Mouse (Mus musculus): ENCODE data around the gene Trim30c. TPM values are rescaled to one million over a fixed set of nuclear protein-coding genes. Genes with fewer than 3 reads are reported as not detected.
"Not testable (repeated sequence)": the region's sequence is repeated elsewhere in the genome, so short reads cannot be mapped to it uniquely, and the experiment has no call there.

Gene Trim30c
- polyA plus RNA-seq, 1 experiment from 2014 or later = 0.10 TPM

GRCm38 (mm10) chr7:104366339-104366738 lies 34.3 kb downstream of the Trim30c start:
- Histone ChIP-seq H3K36me3 (ENCODE audit: control insufficient read depth, insufficient read depth) (no peaks in the 10 kb centered on the region), H3K4me3 (ENCODE audit: low read depth, low read length) (no peak overlapping the region), H3K4me1 (replicated peaks; ENCODE audit: control insufficient read depth, insufficient read depth, low read length) (no peaks in the 10 kb centered on the region), H3K4me2 (replicated peaks; ENCODE audit: low read depth) (no peak overlapping the region), H3K9me3 (ENCODE audit: control insufficient read depth) (no peaks in the 10 kb centered on the region), H3K9ac (ENCODE audit: low read depth, low read length) (no peak overlapping the region), H3K27ac (ENCODE audit: low read depth, low read length) (no peak overlapping the region), H3K27me3 (replicated peaks; ENCODE audit: control insufficient read depth, insufficient read depth, low read length) (no peaks in the 10 kb centered on the region)
- no peak for ATAC-seq
- no peak for TF ChIP-seq CTCF (IDR thresholded peaks at IDR 0.05; ENCODE audit: low read depth)

GRCm38 (mm10) chr7:104353600-104353967 lies 47.1 kb downstream of the Trim30c start:
- no peak for TF ChIP-seq CTCF (IDR thresholded peaks at IDR 0.05; ENCODE audit: low read depth)
- H3K4me3 ChIP-seq (ENCODE audit: low read depth, low read length) = peak overlapping the region; percentile 51; the same call in 1 of the 2 replicates

GRCm38 (mm10) chr7:104352717-104353599 lies 47.7 kb downstream of the Trim30c start, which contains the start of gene Trim12c:
Gene Trim12c, minus strand, starts transcription at chr7:104353362.
- 4% methylated on average over 14 of the region's 14 CpGs for WGBS
- H3K27me3 ChIP-seq (replicated peaks; ENCODE audit: control insufficient read depth, insufficient read depth, low read length) = no peaks in the 10 kb centered on the region
- peak within 1 kb of the TSS; percentile 51 for H3K4me3 ChIP-seq (ENCODE audit: low read depth, low read length)
- ATAC-seq = peak; percentile 100
- H3K4me1 ChIP-seq (replicated peaks; ENCODE audit: control insufficient read depth, insufficient read depth, low read length) = no peaks in the 10 kb centered on the region
- peak within 1 kb of the TSS; percentile 71 for H3K27ac ChIP-seq (ENCODE audit: low read depth, low read length)
- H3K36me3 ChIP-seq (ENCODE audit: control insufficient read depth, insufficient read depth) = no peaks in the 10 kb centered on the region
- peak within 1 kb of the TSS; percentile 66 for H3K4me2 ChIP-seq (replicated peaks; ENCODE audit: low read depth)
- TF ChIP-seq CTCF (IDR thresholded peaks at IDR 0.05; ENCODE audit: low read depth) = no peak
- H3K9ac ChIP-seq (ENCODE audit: low read depth, low read length) = peak within 1 kb of the TSS; percentile 35; the same call in 1 of the 2 replicates
- H3K9me3 ChIP-seq (ENCODE audit: control insufficient read depth) = no peaks in the 10 kb centered on the region

More at GRCm38 (mm10) chr7:104353600-104353967, 47.1 kb downstream of the Trim30c start:
- Histone ChIP-seq H3K9ac (ENCODE audit: low read depth, low read length) (no peak overlapping the region), H3K4me1 (replicated peaks; ENCODE audit: control insufficient read depth, insufficient read depth, low read length) (no peaks in the 10 kb centered on the region), H3K27ac (ENCODE audit: low read depth, low read length) (no peak overlapping the region), H3K4me2 (replicated peaks; ENCODE audit: low read depth) (peak overlapping the region; percentile 66), H3K36me3 (ENCODE audit: control insufficient read depth, insufficient read depth) (no peaks in the 10 kb centered on the region), H3K9me3 (ENCODE audit: control insufficient read depth) (no peaks in the 10 kb centered on the region), H3K27me3 (replicated peaks; ENCODE audit: control insufficient read depth, insufficient read depth, low read length) (no peaks in the 10 kb centered on the region)
- peak; percentile 37 for ATAC-seq
- 62% methylated on average over 2 of the region's 2 CpGs for WGBS

GRCm38 (mm10) chr7:104348043-104348442 lies 52.6 kb downstream of the Trim30c start:
- peak; percentile 67 for ATAC-seq
- not testable (repeated sequence) for H3K27me3 ChIP-seq (replicated peaks; ENCODE audit: control insufficient read depth, insufficient read depth, low read length); H3K9ac ChIP-seq (ENCODE audit: low read depth, low read length); H3K4me3 ChIP-seq (ENCODE audit: low read depth, low read length); H3K27ac ChIP-seq (ENCODE audit: low read depth, low read length); H3K9me3 ChIP-seq (ENCODE audit: control insufficient read depth); H3K4me1 ChIP-seq (replicated peaks; ENCODE audit: control insufficient read depth, insufficient read depth, low read length); H3K4me2 ChIP-seq (replicated peaks; ENCODE audit: low read depth)
- peaks cover 17% of the 10 kb centered on the region; the same call in 1 of the 2 replicates for H3K36me3 ChIP-seq (ENCODE audit: control insufficient read depth, insufficient read depth)
- WGBS = 76% methylated on average over 4 of the region's 4 CpGs

- WGBS = 83% methylated on average over 2 of the region's 4 CpGs
- H3K4me1 ChIP-seq (replicated peaks; ENCODE audit: control insufficient read depth, insufficient read depth, low read length); H3K9me3 ChIP-seq (ENCODE audit: control insufficient read depth); H3K27ac ChIP-seq (ENCODE audit: low read depth, low read length); H3K4me3 ChIP-seq (ENCODE audit: low read depth, low read length); H3K27me3 ChIP-seq (replicated peaks; ENCODE audit: control insufficient read depth, insufficient read depth, low read length); H3K9ac ChIP-seq (ENCODE audit: low read depth, low read length); H3K4me2 ChIP-seq (replicated peaks; ENCODE audit: low read depth); ATAC-seq: not testable (repeated sequence)
- peaks cover 10% of the 10 kb centered on the region; the same call in 1 of the 2 replicates for H3K36me3 ChIP-seq (ENCODE audit: control insufficient read depth, insufficient read depth)
Observed at GRCm38 (mm10) chr7:104340744-104341143, 59.9 kb downstream of the Trim30c start.

GRCm38 (mm10) chr7:104335547-104335946 lies 65.1 kb downstream of the Trim30c start:
- H3K27me3 ChIP-seq (replicated peaks; ENCODE audit: control insufficient read depth, insufficient read depth, low read length); H3K36me3 ChIP-seq (ENCODE audit: control insufficient read depth, insufficient read depth); H3K27ac ChIP-seq (ENCODE audit: low read depth, low read length); H3K4me3 ChIP-seq (ENCODE audit: low read depth, low read length); H3K9me3 ChIP-seq (ENCODE audit: control insufficient read depth); H3K9ac ChIP-seq (ENCODE audit: low read depth, low read length); ATAC-seq; H3K4me1 ChIP-seq (replicated peaks; ENCODE audit: control insufficient read depth, insufficient read depth, low read length); H3K4me2 ChIP-seq (replicated peaks; ENCODE audit: low read depth): not testable (repeated sequence)
- 83% methylated on average over 3 of the region's 3 CpGs for WGBS

Other genes starting within 250 kb of the Trim30c start
- gene Olfm5, start 236.0 kb downstream of the Trim30c start, polyA plus RNA-seq (2015; fragmentation: Nextera tagmentation; extraction: Ambion mirVana) = not detected in 2 replicates
- 0.08 and 0.09 TPM in 2 replicates for gene Olfr648, start 217.4 kb downstream of the Trim30c start, polyA plus RNA-seq (2015; fragmentation: Nextera tagmentation; extraction: Ambion mirVana)
- gene Olfr649, start 204.9 kb downstream of the Trim30c start, polyA plus RNA-seq (2015; fragmentation: Nextera tagmentation; extraction: Ambion mirVana) = not detected in 2 replicates
- 0.44 and 0.55 TPM in 2 replicates for gene Trim6, start 182.0 kb downstream of the Trim30c start, polyA plus RNA-seq (2015; fragmentation: Nextera tagmentation; extraction: Ambion mirVana)
- gene Trim34a, start 156.4 kb downstream of the Trim30c start, polyA plus RNA-seq (2015; fragmentation: Nextera tagmentation; extraction: Ambion mirVana) = 6.0 and 6.2 TPM in 2 replicates
- gene Trim5, start 112.7 kb downstream of the Trim30c start, polyA plus RNA-seq (2015; fragmentation: Nextera tagmentation; extraction: Ambion mirVana) = 1.6 TPM in 2 replicates
- gene Trim12a, start 85.4 kb downstream of the Trim30c start, polyA plus RNA-seq (2015; fragmentation: Nextera tagmentation; extraction: Ambion mirVana) = 23.8 and 26.3 TPM in 2 replicates
- gene Trim34b, start 71.4 kb downstream of the Trim30c start, polyA plus RNA-seq (2015; fragmentation: Nextera tagmentation; extraction: Ambion mirVana) = 0.16 and 0.22 TPM in 2 replicates
- 4.8 and 5.0 TPM in 2 replicates for gene Trim12c, start 47.5 kb downstream of the Trim30c start, polyA plus RNA-seq (2015; fragmentation: Nextera tagmentation; extraction: Ambion mirVana)
- gene Trim30b, start 31.0 kb downstream of the Trim30c start, polyA plus RNA-seq (2015; fragmentation: Nextera tagmentation; extraction: Ambion mirVana) = 0.23 and 0.24 TPM in 2 replicates
- 5.0 and 5.3 TPM in 2 replicates for gene Trim30a, start 64.4 kb upstream of the Trim30c start, polyA plus RNA-seq (2015; fragmentation: Nextera tagmentation; extraction: Ambion mirVana)
- gene Trim30d, start 107.0 kb upstream of the Trim30c start, polyA plus RNA-seq (2015; fragmentation: Nextera tagmentation; extraction: Ambion mirVana) = 18.7 and 18.8 TPM in 2 replicates
- gene Olfr651, start 149.3 kb upstream of the Trim30c start, polyA plus RNA-seq (2015; fragmentation: Nextera tagmentation; extraction: Ambion mirVana) = not detected in 2 replicates
- 0.04 TPM in 1 of 2 replicates, not detected in the other for gene Olfr652, start 160.1 kb upstream of the Trim30c start, polyA plus RNA-seq (2015; fragmentation: Nextera tagmentation; extraction: Ambion mirVana)
- gene Olfr653, start 176.5 kb upstream of the Trim30c start, polyA plus RNA-seq (2015; fragmentation: Nextera tagmentation; extraction: Ambion mirVana) = 0.03 TPM in 1 of 2 replicates, not detected in the other
- not detected in 2 replicates for gene Olfr654, start 186.2 kb upstream of the Trim30c start, polyA plus RNA-seq (2015; fragmentation: Nextera tagmentation; extraction: Ambion mirVana)
- gene Olfr655, start 200.9 kb upstream of the Trim30c start, polyA plus RNA-seq (2015; fragmentation: Nextera tagmentation; extraction: Ambion mirVana) = not detected in 2 replicates
- gene Olfr656, start 213.1 kb upstream of the Trim30c start, polyA plus RNA-seq (2015; fragmentation: Nextera tagmentation; extraction: Ambion mirVana) = not detected in 2 replicates
- not detected in 2 replicates for gene Olfr657, start 224.0 kb upstream of the Trim30c start, polyA plus RNA-seq (2015; fragmentation: Nextera tagmentation; extraction: Ambion mirVana)
- gene Olfr658, start 246.5 kb upstream of the Trim30c start, polyA plus RNA-seq (2015; fragmentation: Nextera tagmentation; extraction: Ambion mirVana) = 0.09 TPM in 2 replicates

Data from intestine, postnatal 0 days (tissue).